Mouse (Mus musculus) lung, postnatal 25 days (tissue): Measurements from ENCODE around the gene Tep1.
"Not testable (repeated sequence)": the region's sequence is repeated elsewhere in the genome, so short reads cannot be mapped to it uniquely, and the experiment has no call there.

Experiments used
- DNase-seq: peaks from one replicate; pipeline ENCODE4 v3.0.0; 2022; ENCODE audit warnings: low spot score

Gene Tep1

DNA sequence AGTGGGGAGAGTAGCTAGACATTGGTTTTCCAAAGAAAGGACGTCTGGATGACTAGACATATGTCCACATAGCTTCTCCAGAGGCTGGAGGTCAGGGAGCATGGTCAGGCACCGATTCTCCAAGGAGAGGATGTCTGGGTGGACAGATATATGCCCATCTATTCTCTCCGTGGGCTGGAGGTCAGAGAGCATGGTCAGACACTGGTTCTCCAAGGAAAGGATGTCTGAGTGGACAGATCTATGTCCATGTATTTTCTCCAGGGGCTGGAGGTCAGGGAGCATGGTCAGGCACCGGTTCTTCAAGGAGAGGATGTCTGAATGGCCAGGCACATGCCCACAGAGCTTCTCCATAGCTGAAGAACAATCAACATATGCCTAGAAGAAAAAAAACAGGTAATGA lies 2.1 kb downstream of the Tep1 start:
- DNase-seq: no peak

DNA sequence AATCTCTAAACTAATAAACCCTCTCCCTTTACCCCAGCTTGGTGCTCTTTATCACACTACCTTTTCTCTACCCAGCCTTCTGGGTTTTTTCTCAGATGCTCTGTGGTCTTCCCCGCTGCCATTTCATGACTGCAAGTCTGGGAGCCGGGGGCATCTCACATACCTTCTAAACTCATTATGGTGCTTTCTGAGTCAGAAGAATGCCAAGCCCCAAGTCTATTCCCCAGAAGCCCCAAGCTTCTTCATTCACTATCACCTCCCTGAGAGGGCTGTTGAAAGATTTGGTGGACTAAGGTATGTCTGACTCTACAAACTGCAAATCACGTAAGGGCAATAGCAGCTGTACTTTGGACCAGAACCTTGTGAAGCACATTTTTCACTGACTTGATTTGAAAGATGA lies 3.4 kb downstream of the Tep1 start:
- no peak for DNase-seq

DNA sequence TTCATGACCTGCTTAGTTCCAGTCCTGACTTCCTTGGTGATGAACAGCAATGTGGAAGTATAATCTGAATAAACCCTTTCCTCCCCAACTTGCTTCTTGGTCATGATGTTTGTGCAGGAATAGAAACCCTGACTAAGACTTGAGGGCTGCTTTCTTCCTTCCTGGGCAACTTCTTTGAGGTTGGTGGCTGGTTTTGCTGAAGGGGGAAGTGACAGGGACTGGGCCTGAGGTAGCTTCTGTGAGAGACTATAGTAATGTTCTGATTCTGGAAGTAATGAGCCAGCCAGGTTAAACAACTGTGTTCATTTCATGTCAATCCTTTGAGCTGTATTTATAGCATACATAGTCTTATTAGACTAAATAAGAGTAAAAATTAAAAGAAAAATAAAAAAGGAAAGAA lies 5.4 kb downstream of the Tep1 start:
- DNase-seq: not testable (repeated sequence)

DNA sequence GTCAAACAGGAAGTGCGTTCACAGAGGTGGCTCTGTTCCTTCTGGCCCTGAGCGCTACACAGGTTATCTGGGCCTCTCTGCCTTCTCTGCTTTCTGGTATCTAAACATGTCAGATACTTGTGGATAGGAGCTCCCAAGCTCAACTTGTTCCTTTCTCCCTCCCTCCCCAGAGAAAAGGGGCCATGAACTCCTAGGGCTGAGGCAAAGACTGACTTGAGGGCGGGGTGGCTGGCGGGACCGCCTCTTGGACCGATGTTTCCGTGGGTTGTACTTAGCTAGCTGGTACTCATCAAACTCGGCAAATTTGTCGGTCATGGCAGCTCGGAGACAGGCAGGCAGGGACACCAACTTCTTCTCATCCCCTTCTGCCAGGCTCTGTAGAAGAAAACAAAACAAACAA lies 7.7 kb downstream of the Tep1 start:
- DNase-seq: no peak

DNA sequence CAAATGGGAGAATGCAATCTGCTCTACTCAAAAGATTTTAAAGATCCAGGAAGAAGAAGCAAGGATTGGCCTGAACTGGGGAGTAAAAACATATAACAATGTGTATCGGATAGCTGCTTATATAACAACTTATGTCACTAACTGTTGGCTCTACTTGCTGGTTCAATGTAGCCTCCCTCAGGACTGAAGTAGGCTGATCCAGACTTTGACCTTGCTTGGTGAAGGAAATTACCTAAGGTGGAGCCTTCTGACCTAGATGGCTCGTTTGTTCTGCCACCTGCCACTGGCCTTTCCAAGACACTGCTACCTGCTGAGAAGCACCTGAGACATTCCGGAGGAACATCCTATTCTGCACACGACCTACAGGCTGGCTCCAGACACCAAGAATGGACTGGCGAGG lies 14.6 kb downstream of the Tep1 start:
- no peak for DNase-seq

DNA sequence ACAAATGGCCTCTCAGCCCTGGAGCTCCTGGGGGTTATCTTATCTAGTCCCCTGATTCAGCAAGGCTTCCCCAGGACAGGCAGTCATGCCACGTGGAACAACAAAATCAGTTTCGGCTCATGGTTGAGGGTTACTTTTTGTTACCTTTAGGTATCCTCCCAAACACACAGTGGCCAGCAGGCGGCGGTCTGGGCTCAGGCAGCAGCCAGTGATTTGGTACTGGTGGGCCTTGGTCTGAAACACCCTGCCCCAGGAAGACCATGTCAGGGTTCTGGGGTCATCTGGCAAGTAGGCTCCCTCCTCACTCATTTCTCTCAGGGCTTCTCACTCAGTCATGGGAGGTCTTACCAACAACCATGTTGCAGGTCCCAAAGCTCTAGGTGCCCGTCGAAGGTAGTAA lies 33.1 kb downstream of the Tep1 start:
- no peak for DNase-seq

DNA sequence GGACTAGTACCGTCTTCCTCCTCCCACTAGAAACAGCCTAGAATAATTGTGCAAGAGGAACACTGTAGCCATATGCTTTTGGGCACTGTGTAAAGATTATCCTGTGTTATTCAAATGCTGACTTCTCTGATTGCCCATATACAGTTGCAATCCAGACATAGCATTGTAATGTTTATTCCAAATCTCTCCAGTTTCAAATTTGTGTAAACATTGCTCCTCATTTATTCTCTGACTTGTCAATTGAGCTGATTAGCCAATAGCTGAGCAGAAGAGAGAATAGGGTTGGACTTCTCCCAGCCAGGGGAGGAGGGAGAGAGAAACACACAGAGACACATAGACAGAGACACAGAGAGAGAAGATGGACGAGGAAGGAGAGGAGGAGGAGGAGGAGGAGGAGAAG lies 35.9 kb downstream of the Tep1 start:
- peak; percentile 12 for DNase-seq

DNA sequence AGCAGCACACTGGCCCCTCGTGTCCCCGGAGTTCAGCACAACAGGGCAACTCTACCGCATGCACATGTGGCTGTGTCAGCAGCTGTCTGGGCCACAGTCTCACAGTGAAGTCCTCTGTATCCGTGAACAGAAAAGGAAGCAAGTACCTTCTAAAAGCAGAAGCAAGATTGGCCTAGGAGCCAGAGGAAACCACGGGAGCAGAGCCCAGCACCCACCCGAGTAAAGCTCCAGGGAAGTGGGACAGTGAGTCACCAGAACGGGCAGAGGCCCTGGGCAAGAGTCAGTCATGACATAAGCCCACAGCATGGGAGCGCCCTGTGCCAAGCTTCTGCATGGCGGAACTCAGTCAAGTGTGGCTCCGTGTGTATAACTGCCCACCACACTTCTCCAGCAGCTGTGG lies 36.4 kb downstream of the Tep1 start:
- peak; percentile 39 for DNase-seq

DNA sequence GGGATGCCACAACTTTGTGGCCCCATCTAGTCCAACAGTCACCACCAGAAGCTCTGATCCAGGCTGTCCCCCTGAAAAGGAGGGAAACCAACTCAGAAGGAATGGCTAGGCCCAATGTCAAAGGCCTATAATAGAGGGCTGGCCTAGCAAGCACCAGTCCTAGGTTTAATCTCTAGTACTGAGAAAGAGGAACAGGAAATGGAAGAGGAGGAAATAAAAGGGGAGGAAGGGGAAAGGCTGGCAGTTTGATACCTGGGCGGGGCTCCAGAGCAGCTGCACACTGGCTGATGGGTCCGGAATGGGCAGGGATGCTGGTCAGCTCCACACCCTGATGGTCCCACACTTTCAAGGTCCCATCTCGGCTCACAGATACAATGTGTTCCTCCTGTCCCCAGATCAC lies 40.5 kb downstream of the Tep1 start:
- DNase-seq: no peak

DNA sequence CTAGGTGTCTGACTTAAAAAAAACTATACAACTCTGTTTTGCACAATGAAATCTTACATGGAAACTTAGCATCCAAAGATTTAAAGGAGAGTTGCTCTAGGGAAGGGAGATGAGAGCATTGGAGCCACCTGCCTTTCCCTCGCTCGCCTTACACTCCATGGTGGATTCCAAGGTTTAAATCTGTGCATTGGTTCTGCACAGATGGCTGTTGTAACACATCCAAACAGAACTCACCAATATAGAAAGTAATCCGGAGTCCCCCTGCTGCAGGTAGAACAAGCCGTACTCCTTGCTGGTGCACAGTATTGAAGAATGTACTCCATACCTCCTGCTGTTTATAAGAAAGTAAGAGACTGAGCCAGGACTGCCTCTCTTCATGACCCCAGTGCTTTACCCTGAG lies 43.8 kb downstream of the Tep1 start:
- no peak for DNase-seq

DNA sequence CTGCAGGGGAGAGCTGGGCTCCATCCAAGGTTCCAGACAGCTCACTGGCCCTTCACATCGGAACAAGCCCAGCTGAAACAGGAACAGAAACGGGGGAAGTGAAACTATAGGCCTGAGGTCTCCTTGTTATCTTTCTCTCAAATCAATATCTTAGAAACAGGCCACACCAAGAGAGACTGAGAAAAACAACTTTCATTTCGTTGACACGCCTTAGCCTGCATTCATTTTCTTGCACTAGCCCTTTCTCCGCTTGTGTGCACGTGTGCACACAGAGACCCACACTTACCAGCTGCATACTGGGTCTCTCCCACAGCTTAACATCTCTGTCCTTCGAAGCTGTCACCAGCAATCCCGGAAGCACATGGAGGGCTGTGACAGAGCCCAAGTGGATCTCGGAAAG lies 46.1 kb downstream of the Tep1 start:
- no peak for DNase-seq

DNA sequence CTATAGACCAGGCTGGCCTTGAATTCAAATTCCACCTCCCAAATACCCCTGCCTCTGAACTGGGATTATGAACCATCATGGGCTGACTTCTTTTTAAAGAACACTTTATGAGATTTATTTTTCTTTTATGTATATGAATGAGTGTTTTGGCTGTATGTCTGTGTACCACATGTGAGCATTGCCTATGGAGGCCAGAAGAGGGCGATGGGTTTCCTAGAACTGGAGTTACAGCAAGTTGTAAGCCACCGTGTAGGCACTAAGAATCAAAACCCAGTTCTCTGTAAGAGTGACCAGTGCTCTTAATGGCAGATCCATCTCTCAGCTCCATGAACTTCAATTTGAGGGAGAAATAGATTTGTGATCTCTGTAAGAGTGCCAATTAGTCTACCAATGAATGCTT lies 47.1 kb downstream of the Tep1 start:
- no peak for DNase-seq

DNA sequence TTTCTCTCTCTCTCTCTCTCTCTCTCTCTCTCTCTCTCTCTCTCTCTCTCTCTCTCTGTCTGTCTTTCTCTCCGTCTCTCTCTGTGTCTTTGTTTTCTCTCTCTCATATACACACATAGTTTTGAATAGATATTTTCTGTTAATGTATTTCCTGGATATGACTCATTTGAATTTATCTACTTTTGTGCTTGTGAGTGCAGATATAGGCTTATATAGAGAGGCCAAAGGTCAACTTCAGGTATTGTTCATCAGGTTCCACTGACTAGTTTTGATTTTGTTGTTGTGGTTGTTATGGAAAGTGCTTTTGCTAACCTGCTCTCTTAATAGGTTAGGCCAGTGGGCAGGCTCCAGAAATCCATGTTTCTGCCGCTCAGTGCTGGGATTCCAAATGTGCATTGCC lies 57.3 kb downstream of the Tep1 start:
- DNase-seq: no peak

DNA sequence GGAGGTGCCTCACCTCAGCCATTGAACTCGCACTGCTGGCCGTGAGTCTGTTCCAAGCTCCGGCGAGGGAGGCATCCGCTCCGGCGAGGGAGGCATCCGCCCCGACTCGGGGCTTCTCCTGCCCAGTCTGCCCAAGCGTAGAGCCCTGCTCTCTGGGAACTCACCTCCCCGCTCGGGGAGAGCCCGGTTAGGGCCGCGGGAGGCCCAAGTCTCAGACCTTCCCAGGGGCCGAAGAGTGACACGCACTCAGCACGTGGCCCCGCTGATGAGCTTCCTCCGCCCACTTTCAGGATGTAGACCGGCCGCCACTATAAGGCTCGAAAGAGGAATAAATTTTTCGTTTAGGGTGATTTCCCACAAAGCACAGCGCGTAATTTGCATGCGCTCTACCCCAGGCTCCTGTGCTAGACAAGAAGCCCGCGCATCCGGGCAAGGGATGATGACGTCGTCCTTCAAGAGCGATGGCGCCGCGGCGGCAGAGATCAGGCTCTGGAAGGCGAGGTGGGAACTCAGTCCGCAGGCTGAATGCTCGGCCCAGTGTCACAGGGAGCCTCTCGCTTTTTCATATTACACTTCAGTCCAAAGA lies 62.8 kb downstream of the Tep1 start, which contains the start of the genes Ccnb1ip1 and Parp2:
Ccnb1ip1 (minus strand) TSS at position 246 of the 586 bp plus-strand sequence.
Parp2 (plus strand) TSS at position 355 of the 586 bp plus-strand sequence.
- peak; percentile 98 for DNase-seq

DNA sequence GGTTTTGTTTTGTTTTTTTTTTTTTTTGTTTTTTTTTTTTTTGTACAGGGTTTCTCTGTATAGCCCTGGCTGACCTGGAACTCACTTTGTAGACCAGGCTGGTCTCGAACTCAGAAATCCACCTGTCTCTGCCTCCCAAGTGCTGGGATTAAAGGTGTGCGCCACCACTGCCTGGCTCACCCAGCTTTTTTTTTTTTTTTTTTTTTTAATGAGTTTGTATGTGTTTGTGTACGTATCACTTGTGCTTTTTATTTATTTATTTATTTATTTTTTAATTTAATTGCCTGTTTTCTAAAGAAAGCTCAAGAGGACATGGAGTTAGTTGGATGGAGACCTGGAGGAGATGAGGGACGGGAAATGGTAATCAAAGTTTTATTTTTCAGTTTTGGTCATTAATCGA lies 63.9 kb downstream of the Tep1 start:
- DNase-seq: not testable (repeated sequence)

DNA sequence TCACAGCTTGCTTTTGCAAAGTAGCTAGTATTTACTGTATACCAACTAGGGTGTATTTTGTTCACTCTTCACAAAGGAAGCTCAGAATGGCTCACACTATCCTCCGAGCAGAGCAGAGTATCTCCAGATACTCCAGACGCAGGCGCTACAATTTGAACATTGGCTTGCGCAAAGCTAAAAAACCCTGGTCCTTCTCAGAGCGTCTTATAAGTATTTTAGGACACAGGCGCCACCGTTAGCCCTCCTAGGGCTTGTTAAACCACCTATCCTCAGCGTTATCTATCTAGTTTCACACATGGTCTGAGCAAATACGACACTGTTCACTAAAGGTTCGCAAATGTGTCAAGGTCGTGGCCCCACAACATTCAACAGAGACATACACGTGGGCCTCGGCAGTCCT lies 65.7 kb downstream of the Tep1 start:
- no peak for DNase-seq

DNA sequence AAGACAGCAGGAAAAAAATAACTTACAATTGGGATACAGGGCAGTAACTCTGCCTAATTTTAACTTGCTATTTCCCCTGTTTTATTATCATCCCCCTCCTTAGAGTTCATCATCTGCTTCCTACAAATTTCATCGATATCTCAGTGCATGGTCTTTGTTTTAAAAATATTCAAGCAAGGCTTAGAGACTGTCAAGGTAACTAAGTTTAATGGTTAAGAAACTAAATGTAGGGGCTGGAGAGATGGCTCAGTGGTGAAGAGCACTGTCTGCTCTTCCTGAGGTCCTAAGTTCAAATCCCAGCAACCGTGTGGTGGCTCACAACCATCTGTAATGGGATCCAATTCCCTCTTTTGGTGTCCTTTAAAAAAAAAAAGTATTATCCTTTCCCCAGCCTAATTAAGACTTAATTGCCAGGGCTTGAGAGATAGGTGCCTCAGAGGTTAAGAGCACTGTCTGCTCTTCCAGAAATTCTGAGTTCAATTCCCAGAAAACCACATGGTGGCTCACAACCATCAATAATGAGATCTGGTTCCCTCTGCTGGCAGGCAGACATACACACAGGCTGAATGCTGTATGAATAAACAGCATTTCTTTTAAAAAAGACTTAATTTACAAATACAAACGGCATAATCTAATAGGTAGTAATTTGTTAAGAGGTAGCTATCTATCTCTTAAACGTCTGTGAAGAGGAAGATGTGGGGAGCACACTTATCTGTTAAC lies 67.4 kb downstream of the Tep1 start:
- no peak for DNase-seq

DNA sequence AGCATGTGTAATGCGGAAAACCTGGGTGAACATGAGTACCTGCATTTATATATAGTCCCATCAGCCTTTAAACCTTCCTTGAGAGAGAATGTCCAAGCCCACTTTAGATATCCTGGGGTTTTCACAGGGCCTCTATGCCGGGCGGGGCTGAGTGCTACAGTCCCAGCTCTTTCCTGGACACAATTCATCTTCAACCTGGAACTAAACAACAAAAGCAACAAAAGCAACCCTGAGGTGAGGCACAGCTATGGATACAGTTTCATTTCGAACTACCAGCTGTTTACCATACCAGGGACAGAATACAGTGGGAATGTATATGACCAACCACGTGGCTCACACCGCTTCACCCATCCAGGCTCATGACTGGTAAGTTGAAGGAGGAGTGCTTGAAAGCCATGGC lies 67.9 kb downstream of the Tep1 start:
- DNase-seq: no peak

DNA sequence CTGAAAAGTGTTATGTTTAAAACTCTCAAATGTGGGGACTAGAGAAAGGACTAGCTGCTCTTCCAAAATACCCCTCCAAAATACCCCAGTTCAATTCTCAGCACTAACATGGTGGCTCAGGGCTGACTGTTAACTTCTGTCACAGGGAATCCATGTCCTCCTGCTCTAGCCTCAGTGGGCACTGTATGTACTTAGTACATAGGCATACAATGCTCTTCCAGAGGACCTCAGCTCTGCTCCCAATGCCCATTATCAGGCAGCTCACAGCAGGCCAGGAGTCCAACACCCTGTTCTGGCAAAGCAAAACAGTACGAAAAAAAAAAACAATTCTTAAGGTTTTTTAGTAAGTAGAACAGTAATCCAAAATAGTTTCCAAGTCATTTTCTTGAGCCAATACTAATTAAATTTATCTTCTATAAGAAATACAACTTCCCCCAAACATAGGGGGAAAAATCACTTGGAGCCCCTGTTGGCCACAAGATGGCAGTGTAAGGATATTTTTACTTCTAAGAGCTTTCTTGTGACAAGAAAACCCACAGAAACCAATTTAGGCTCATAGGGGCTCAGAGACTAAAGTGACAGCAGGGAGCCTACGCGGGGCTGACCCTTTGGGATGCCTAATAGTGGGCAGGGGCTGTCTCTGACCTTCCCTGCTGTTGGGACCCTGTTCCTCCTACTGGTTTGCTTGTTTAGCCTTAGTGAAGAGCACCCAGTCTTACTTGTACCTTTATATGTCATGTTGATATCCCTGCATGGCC lies 70.7 kb downstream of the Tep1 start:
- peak; percentile 53 for DNase-seq

DNA sequence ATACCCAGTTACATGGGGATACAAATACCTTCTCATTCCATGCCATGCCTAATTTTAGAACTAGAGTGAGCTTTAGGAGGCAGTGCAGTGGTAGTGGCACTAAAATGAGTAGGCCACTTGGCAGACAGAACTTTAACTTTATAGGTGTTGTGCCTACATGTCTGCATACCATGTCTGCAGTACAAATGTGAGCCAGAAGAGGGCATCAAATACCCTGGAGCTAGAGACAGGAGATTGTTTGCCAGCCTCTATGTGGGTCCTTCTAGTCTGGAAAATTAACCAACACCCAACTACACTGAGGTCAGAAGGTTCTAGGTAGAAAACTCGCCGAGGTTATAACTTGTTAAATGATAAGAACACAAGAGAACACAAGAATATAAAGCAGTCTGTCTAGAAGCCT lies 71.8 kb downstream of the Tep1 start:
- peak; percentile 11 for DNase-seq

DNA sequence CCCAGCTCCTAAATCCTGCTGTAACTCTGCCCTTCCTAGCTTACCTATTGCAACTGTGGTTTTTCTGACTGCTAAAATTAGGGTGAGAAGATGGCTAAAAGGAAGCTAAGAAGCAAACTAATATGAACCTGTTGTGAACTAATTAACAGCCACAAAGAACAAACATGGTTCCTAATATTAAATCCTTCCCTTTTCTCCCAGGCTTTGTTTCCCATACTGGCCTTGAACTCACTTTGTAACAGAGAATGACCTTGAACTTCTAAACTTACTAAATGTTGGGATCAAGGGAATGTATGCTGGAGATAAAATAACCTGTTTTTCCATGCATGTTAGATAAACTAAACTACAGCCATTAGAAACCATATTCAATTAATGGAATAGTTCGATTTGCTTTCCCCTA lies 73.9 kb downstream of the Tep1 start:
- DNase-seq: no peak

DNA sequence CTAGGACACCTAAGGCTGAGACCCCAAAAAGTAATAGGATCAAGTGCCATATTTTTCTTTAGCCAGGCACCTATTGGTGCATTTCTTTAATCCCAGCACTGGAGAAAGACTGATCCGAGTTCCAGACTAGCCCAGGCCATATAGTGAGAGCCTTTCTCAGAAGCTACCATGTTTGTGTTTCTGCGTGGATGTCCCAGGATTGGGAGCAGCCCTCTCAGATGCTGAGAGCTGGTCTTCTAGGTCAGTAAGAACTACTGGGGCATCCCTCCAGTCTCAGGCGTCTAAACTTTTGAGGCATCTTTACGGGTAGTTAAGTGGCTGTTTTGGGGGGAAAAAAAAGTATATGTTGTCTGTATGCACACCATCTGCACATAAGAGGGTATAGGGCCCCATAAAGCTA lies 74.4 kb downstream of the Tep1 start:
- DNase-seq: no peak

DNA sequence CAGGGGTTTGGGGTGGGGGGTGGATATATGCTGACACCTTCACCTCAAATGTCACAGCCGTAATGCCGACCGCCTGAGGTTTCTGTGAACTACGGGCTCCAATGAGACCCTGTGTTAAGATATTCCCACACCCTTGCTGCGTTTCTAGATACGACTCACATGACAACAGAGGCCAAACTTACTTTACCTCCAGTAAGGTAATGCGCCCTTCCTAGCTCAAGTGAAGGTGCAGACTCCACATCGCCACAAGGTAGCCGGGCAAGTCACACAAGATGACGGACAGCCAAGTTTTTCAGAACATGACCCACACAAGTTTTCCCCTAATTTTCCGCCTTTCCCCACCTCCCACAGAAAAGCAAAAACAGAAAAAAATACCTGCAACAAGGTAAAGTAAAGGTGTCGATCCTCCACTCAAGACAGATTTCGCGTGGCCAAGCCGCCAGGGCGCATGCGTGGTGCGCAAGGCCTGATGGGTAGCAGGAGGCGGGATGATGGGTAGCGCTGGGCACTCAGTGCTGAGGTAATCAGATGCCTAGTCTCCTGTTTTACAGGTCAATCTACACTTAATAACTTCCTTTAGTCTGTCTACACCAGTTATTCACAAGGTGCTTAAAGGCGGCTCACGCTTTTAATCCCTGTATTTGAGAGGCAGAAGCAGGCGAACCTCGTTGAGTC lies 75.0 kb downstream of the Tep1 start:
- no peak for DNase-seq
